Mouse (Mus musculus): Measurements from ENCODE around the gene Prss42. TPM values are rescaled to one million over a fixed set of nuclear protein-coding genes. Genes with fewer than 3 reads are reported as not detected.
"Not testable (repeated sequence)": the region's sequence is repeated elsewhere in the genome, so short reads cannot be mapped to it uniquely, and the experiment has no call there.

The Prss42 gene
- total and polyA plus RNA-seq, 3 experiments, result not detected

- TF ChIP-seq MAX (IDR thresholded peaks at IDR 0.05; ENCODE audit: low read length), result no peak
- no peak for TF ChIP-seq RCOR1 (IDR thresholded peaks at IDR 0.05; ENCODE audit: low read depth, low read length)
- no peak for TF ChIP-seq ETS1 (IDR thresholded peaks at IDR 0.05; ENCODE audit: low read depth, low read length)
- TF ChIP-seq MYC (IDR thresholded peaks at IDR 0.05; ENCODE audit: low read depth, low read length), result no peak
- no peak for TF ChIP-seq RAD21 (IDR thresholded peaks at IDR 0.05; ENCODE audit: low read depth, low read length)
- no peak for TF ChIP-seq KAT2A (conservative IDR thresholded peaks at IDR 0.05; ENCODE audit: low read depth, low read length)
- Histone ChIP-seq H3K27me3 (ENCODE audit: control insufficient read depth in 1 of 2, insufficient read depth in 2 of 2, low read length in 2 of 2) (peaks cover 0 to 2% of the 10 kb centered on the region in 2 experiments; a peak in 1 of 4 replicates), H3K9ac (ENCODE audit: control insufficient read depth, low read depth, low read length, poor library complexity, severe bottlenecking) (no peak overlapping the region), H3K79me2 (ENCODE audit: control insufficient read depth, insufficient read depth, low read length, poor library complexity) (no peaks in the 10 kb centered on the region), H3K9me3 (replicated peaks; ENCODE audit: insufficient read depth, low read length) (no peaks in the 10 kb centered on the region), H3K27ac (ENCODE audit: control insufficient read depth, low read depth, low read length) (no peak overlapping the region), H3K4me1 (ENCODE audit: control insufficient read depth in 1 of 2, insufficient read depth in 2 of 2, low read length in 2 of 2) (no peaks in the 10 kb centered on the region), H3K36me3 (ENCODE audit: control insufficient read depth in 1 of 2, insufficient read depth in 2 of 2, low read length in 2 of 2) (no peaks in the 10 kb centered on the region), H3K4me3 (ENCODE audit: control insufficient read depth in 1 of 2, insufficient read depth in 1 of 2, low read depth in 2 of 2, low read length in 2 of 2) (no peak overlapping the region)
- no peak for DNase-seq (ENCODE audit: low read depth, low spot score)
Observed at GRCm38 (mm10) chr9:110810051-110810450, 12.1 kb downstream of the Prss42 start.

- no peaks in the 10 kb centered on the region for H3K9me3 ChIP-seq (replicated peaks; ENCODE audit: insufficient read depth, low read length)
- H3K27ac ChIP-seq (ENCODE audit: control insufficient read depth, low read depth, low read length), result no peak within 1 kb of the TSS
- H3K79me2 ChIP-seq (ENCODE audit: control insufficient read depth, insufficient read depth, low read length, poor library complexity), result no peaks in the 10 kb centered on the region
- no peak for DNase-seq (ENCODE audit: low read depth, low spot score)
- peaks cover 0 to 2% of the 10 kb centered on the region in 2 experiments; a peak in 1 of 4 replicates for H3K27me3 ChIP-seq (ENCODE audit: control insufficient read depth in 1 of 2, insufficient read depth in 2 of 2, low read length in 2 of 2)
- no peak within 1 kb of the TSS for H3K9ac ChIP-seq (ENCODE audit: control insufficient read depth, low read depth, low read length, poor library complexity, severe bottlenecking)
- H3K36me3 ChIP-seq (ENCODE audit: control insufficient read depth in 1 of 2, insufficient read depth in 2 of 2, low read length in 2 of 2), result no peaks in the 10 kb centered on the region
- H3K4me1 ChIP-seq (ENCODE audit: control insufficient read depth in 1 of 2, insufficient read depth in 2 of 2, low read length in 2 of 2), result no peaks in the 10 kb centered on the region
- no peak for TF ChIP-seq TCF12 (IDR thresholded peaks at IDR 0.05; ENCODE audit: low read depth, low read length)
- TF ChIP-seq RCOR1 (IDR thresholded peaks at IDR 0.05; ENCODE audit: low read depth, low read length), result no peak
- no peak for TF ChIP-seq MEF2A (IDR thresholded peaks at IDR 0.05; ENCODE audit: extremely low read depth, insufficient replicate concordance, low read depth, low read length, poor library complexity, severe bottlenecking)
- no peak for TF ChIP-seq ZKSCAN1 (IDR thresholded peaks at IDR 0.05; ENCODE audit: low read depth, low read length)
- TF ChIP-seq POLR2AphosphoS2 (IDR thresholded peaks at IDR 0.05; ENCODE audit: low read length), result no peak
- no peak for TF ChIP-seq TAL1 (IDR thresholded peaks at IDR 0.05; ENCODE audit: low read length)
- H3K4me3 ChIP-seq (ENCODE audit: control insufficient read depth in 1 of 2, insufficient read depth in 1 of 2, low read depth in 2 of 2, low read length in 2 of 2), result no peak within 1 kb of the TSS
Observed at GRCm38 (mm10) chr9:110813789-110814188, 15.8 kb downstream of the Prss42 start, which contains the start of gene Prss44. TSS of gene Prss44 (plus strand) at chr9:110813994.

- not testable (repeated sequence) for H3K79me2 ChIP-seq (ENCODE audit: control insufficient read depth, insufficient read depth, low read length, poor library complexity); H3K36me3 ChIP-seq (ENCODE audit: control insufficient read depth in 1 of 2, insufficient read depth in 2 of 2, low read length in 2 of 2); H3K27ac ChIP-seq (ENCODE audit: control insufficient read depth, low read depth, low read length); H3K4me1 ChIP-seq (ENCODE audit: control insufficient read depth in 1 of 2, insufficient read depth in 2 of 2, low read length in 2 of 2); H3K27me3 ChIP-seq (ENCODE audit: control insufficient read depth in 1 of 2, insufficient read depth in 2 of 2, low read length in 2 of 2); H3K9ac ChIP-seq (ENCODE audit: control insufficient read depth, low read depth, low read length, poor library complexity, severe bottlenecking); DNase-seq (ENCODE audit: low read depth, low spot score); H3K4me3 ChIP-seq (ENCODE audit: control insufficient read depth in 1 of 2, insufficient read depth in 1 of 2, low read depth in 2 of 2, low read length in 2 of 2); H3K9me3 ChIP-seq (replicated peaks; ENCODE audit: insufficient read depth, low read length)
Observed at GRCm38 (mm10) chr9:110820546-110820945, 22.6 kb downstream of the Prss42 start.
